Mouse (Mus musculus) megakaryocyte, embryonic 14.5 days (primary cell): ENCODE results near the gene Lyz2. TPM values are rescaled to one million over a fixed set of nuclear protein-coding genes. Genes with fewer than 3 reads are reported as not detected.
"Not testable (repeated sequence)": the region's sequence is repeated elsewhere in the genome, so short reads cannot be mapped to it uniquely, and the experiment has no call there.

Experiments used
- H3K27me3 ChIP-seq: replicated peaks from 2 replicates; pipeline ENCODE3; 2012; ENCODE audit warnings: inconsistent platforms
- H3K36me3 ChIP-seq: replicated peaks from 2 replicates; pipeline ENCODE3; 2012; ENCODE audit warnings: low read length, inconsistent platforms, mixed read lengths
- H3K4me1 ChIP-seq: 2 replicates; pipeline ENCODE4 v1.6.1; 2012; ENCODE audit warnings: inconsistent platforms
- H3K4me3 ChIP-seq: replicated peaks from 2 replicates; pipeline ENCODE3; 2012; ENCODE audit warnings: moderate library complexity, mild to moderate bottlenecking, inconsistent platforms
- H3K9me3 ChIP-seq: 2 replicates; pipeline ENCODE4 v1.6.1; 2012; ENCODE audit warnings: inconsistent platforms
- FLI1 ChIP-seq: IDR thresholded peaks from 2 replicates; pipeline ENCODE4 v1.6.1; 2012; ENCODE audit warnings: low read length, inconsistent platforms, mixed read lengths
- GATA1 ChIP-seq: IDR thresholded peaks from 3 replicates; pipeline ENCODE4 v1.6.1; 2012; ENCODE audit warnings: mixed read lengths, low read length, inconsistent platforms, borderline replicate concordance
- polyA plus RNA-seq: library from polyadenylated mRNA; stranded (reverse); fragments of >175 nt; gene quantifications from 2 replicates; pipeline ENCODE4 v1.2.3, GENCODE M21; 2012; ENCODE audit warnings: low replicate concordance; ENCODE audit not compliant: insufficient read depth

The Lyz2 gene
- polyA plus RNA-seq, 1 experiment, result 101 TPM

GRCm38 (mm10) chr10:117286366-117286970 is 4.3 kb upstream of the Lyz2 start:
- Histone ChIP-seq H3K36me3 (no peaks in the 10 kb centered on the region), H3K27me3 (peaks cover 2% of the 10 kb centered on the region), H3K4me3 (no peak overlapping the region), H3K9me3 (no peaks in the 10 kb centered on the region), H3K4me1 (peaks cover 62% of the 10 kb centered on the region)
- no peak for TF ChIP-seq FLI1

GRCm38 (mm10) chr10:117285584-117285983 is 3.5 kb upstream of the Lyz2 start:
- H3K9me3 ChIP-seq, H3K4me3 ChIP-seq, H3K36me3 ChIP-seq, H3K27me3 ChIP-seq: not testable (repeated sequence)
- peaks cover 71% of the 10 kb centered on the region for H3K4me1 ChIP-seq

GRCm38 (mm10) chr10:117284578-117285520 is 2.7 kb upstream of the Lyz2 start:
- Histone ChIP-seq H3K4me3 (peak overlapping the region; percentile 77), H3K36me3 (peaks cover 7% of the 10 kb centered on the region), H3K9me3 (no peaks in the 10 kb centered on the region), H3K4me1 (peaks cover 78% of the 10 kb centered on the region), H3K27me3 (no peaks in the 10 kb centered on the region)
- no peak for TF ChIP-seq FLI1
- TF ChIP-seq GATA1, result no peak

DNA sequence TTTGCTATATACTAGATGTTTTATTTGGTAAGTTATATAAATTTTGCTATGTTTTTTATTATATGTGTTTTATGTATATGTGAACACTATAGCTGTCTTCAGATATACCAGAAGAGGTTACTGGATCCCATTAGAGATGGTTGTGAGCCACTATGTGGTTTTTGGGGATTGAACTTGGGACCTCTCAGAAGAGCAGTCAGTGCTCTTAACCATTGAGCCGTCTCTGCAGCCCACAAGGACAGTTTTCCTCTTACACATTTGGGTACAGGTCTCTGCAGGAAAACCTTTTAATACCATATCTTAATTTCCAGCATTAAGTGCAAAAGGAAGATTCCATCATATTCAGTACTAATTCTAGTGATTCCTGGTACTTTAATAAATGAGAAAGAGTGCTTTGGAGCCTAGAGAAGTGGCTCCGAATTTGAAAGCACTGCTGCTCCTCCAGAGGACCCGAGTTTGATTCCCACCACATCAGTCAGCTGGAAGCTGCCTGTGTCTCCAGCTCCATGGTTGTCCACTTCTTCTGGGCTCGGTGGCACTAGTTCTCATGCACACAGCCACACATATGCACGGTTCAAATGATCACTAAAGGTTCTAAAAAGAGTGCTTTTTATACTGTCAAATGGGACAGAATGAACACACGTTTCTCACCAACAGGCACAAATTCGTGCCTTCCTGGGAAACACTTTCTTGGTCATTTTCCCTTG is 1.9 kb upstream of the Lyz2 start:
- H3K4me1 ChIP-seq, result peaks cover 78% of the 10 kb centered on the region
- no peaks in the 10 kb centered on the region for H3K27me3 ChIP-seq
- no peak for TF ChIP-seq FLI1
- no peak for TF ChIP-seq GATA1
- no peak overlapping the region for H3K4me3 ChIP-seq
- H3K36me3 ChIP-seq, result peaks cover 12% of the 10 kb centered on the region
- no peaks in the 10 kb centered on the region for H3K9me3 ChIP-seq

DNA sequence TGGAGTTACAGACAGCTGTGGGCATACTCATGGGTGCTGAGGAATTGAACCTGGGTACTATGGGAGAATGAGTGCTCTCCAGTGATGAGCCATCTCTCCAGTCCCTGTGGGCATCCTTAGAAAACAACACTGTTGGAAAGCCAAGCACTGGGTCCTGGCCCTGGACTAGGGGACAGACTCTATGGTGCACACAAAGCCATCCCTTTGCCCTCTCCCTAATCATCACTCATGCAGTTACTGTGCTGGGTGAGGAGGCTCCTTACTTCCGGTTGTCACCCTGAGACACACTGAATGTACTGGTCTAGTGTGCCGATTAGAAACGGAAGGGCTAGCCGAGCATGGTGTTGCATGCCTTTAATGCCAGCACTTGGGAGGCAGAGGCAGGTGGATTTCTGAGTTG is 1.1 kb upstream of the Lyz2 start:
- H3K4me3 ChIP-seq, result peak overlapping the region; percentile 20
- not testable (repeated sequence) for H3K27me3 ChIP-seq, H3K9me3 ChIP-seq
- H3K36me3 ChIP-seq, result peaks cover 18% of the 10 kb centered on the region
- H3K4me1 ChIP-seq, result peaks cover 73% of the 10 kb centered on the region

DNA sequence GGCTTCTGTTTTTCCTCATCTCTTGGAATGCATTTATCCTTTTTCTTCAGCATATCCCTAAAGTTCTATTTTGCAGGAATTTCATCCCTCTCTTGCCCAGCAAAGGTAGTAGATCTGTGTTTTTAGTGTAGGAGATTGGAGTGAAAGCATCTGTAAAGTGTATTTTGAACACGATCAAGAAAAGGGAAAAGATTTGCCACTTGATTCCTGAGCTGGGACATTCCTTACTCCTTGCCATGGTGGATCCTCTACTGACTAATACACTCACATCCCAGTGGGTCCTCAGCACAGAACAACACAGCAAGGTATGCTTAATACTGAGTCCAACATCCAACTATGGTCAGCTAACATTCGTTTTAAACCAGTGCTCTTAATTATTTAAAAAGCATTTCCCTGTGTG is 430 bp upstream of the Lyz2 start:
- no peaks in the 10 kb centered on the region for H3K27me3 ChIP-seq
- H3K9me3 ChIP-seq, result no peaks in the 10 kb centered on the region
- H3K36me3 ChIP-seq, result peaks cover 24% of the 10 kb centered on the region
- TF ChIP-seq FLI1, result no peak
- TF ChIP-seq GATA1, result no peak
- H3K4me3 ChIP-seq, result peak overlapping the region; percentile 89
- peaks cover 74% of the 10 kb centered on the region for H3K4me1 ChIP-seq

DNA sequence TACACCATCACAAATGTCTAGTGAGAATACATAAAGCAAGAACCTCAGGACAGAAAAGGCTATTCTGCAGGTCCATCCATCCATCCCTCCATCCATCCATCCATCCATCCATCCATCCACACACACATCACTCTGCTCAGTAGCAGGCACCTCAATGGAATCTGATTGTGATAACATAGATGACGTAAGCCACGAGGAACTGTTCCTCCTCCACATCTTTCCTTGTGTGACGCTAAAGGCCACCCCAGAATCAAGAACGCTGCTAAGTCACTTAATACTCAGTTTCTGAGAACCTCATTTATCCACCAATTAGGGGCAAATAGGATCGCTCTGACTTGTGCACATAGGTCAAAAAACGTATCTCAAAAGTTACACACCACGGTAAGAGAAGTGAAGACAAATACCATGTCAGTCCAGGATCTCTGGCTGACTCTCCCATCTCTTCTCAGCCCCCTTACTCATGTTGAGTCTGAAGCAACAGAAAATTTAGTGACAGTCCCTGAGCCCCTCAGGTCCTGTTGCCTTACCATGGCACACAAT is 670 bp downstream of the Lyz2 start:
- peaks cover 26% of the 10 kb centered on the region for H3K36me3 ChIP-seq
- H3K9me3 ChIP-seq, result no peaks in the 10 kb centered on the region
- peaks cover 73% of the 10 kb centered on the region for H3K4me1 ChIP-seq
- H3K4me3 ChIP-seq, result peak overlapping the region; percentile 89
- TF ChIP-seq GATA1, result no peak
- TF ChIP-seq FLI1, result no peak
- H3K27me3 ChIP-seq, result no peaks in the 10 kb centered on the region

DNA sequence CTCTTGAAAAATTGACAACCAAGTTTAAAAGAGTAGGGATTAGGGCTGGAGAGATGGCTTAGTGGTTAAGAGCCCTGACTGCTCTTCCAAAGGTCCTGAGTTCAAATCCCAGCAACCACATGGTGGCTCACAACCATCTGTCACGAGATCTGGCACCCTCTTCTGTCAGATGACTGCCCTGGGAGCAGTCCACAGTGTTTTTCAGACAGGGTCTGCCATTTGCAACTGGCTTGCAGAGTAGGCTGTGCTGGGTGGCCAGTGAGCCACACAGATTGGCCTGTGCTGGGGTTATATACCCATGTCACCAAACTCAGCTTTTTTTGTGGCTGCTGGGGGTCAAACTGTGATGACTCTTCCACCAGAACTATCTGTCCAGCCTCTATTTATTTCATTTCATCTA is 2.1 kb downstream of the Lyz2 start:
- Histone ChIP-seq H3K4me1 (peaks cover 75% of the 10 kb centered on the region), H3K4me3 (peak overlapping the region; percentile 67)
- no peak for TF ChIP-seq GATA1
- TF ChIP-seq FLI1, result no peak

GRCm38 (mm10) chr10:117278510-117278909 is 3.6 kb downstream of the Lyz2 start:
- not testable (repeated sequence) for H3K4me3 ChIP-seq, H3K9me3 ChIP-seq, H3K27me3 ChIP-seq
- peaks cover 77% of the 10 kb centered on the region for H3K4me1 ChIP-seq
- peaks cover 26% of the 10 kb centered on the region for H3K36me3 ChIP-seq

More for the DNA sequence above, 2.1 kb downstream of the Lyz2 start:
- Histone ChIP-seq H3K36me3 (peaks cover 26% of the 10 kb centered on the region), H3K9me3 (no peaks in the 10 kb centered on the region), H3K27me3 (no peaks in the 10 kb centered on the region)

- Histone ChIP-seq H3K4me1 (peaks cover 78% of the 10 kb centered on the region), H3K36me3 (peaks cover 26% of the 10 kb centered on the region)
- not testable (repeated sequence) for H3K27me3 ChIP-seq, H3K9me3 ChIP-seq, H3K4me3 ChIP-seq
These were observed 4.3 kb downstream of the Lyz2 start for GRCm38 (mm10) chr10:117277779-117278178.
